Mouse (Mus musculus): Measurements from ENCODE around the gene Arg1. TPM values are rescaled to one million over a fixed set of nuclear protein-coding genes. Genes with fewer than 3 reads are reported as not detected.
A peak's percentile ranks its signal among the peaks of the same experiment; 100 is the strongest.

Arg1 gene
- polyA plus RNA-seq, 1 experiment from 2014 or later: 1.6 TPM

DNA sequence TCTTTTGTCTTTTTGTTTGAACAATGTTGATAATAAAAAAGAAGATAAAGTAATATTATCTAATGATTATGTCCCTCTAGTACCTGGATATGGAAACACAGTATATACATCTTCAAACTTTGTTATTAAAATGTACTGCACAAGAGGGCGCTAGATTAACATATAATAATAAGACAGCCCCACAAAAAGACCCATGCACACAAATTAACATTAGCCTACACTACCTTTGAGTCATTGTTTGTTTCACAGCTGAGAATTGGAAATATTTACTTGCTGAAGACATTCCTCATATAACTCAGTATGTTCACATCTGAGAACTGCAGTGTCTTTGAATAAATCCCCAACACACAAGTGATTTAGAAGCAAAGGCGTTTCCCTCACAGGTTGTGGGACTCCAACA is 33.8 kb upstream of the Arg1 start:
- 48% methylated on average over 2 of the region's 2 CpGs for WGBS
- no peaks in the 10 kb centered on the region for H3K27me3 ChIP-seq (ENCODE audit: insufficient read depth, low read length)

DNA sequence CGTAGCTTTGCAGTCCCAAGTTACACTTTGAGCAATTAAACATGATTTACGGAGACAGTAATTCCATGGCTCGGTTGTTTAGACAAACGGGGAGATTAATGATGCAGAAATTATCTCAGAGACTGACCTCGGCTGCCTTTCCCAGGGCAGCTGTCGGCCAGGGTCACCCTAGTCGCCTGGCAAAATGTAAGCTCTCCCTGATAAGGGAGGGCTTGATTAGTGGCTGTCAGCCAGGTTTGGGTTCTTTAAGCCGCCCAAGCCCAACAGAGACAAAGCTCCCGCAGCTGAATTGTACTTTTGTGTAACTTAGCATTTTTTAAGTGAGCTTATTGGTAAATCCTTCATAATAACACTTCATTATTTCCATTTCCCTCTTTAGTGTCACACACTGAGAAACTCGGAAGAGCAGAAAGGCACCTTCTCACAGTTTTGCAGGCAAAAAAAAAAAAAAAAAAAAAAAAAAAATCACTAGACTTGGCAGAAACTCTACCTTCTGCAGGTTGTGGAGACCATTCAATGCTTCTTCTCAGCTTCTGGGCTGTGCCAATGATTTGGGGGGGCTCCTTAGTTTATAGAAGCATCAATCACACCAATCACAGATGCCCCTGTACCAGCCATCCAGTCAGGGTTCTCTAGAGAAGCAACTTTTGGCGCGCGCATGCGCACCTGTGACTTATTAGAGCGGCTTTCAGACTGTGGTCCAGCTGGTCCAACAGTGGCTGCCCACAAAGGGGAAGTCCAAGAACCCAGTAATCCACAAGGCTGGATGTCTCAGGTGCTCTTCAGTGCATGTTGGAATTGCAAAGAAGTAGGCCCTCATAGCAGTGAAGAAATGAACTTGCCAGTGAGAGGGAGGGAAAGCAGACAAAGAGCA is 32.0 kb upstream of the Arg1 start:
- no peak overlapping the region for H3K9ac ChIP-seq (ENCODE audit: low read depth, low read length)
- no peak overlapping the region for H3K4me3 ChIP-seq (replicated peaks; ENCODE audit: low read depth, low read length)
- TF ChIP-seq CTCF (IDR thresholded peaks at IDR 0.05; ENCODE audit: low read depth): no peak
- H3K4me1 ChIP-seq (replicated peaks; ENCODE audit: insufficient read depth, low read length): no peaks in the 10 kb centered on the region; the same call in 1 of the 2 replicates
- H3K27ac ChIP-seq: no peak overlapping the region
- peak overlapping the region; percentile 35 for H3K4me2 ChIP-seq (ENCODE audit: low read length)
- ATAC-seq (replicated peaks; ENCODE audit: low FRiP score, low read depth) (peak; percentile 73), DNase-seq (ENCODE audit: low spot score) (peak; percentile 83)
- WGBS: 31% methylated on average over 15 of the region's 15 CpGs
- no peaks in the 10 kb centered on the region for H3K9me3 ChIP-seq (replicated peaks; ENCODE audit: low read length)
- H3K27me3 ChIP-seq (ENCODE audit: insufficient read depth, low read length): no peaks in the 10 kb centered on the region
- no peaks in the 10 kb centered on the region for H3K36me3 ChIP-seq (ENCODE audit: insufficient read depth, low read length)

More for the DNA sequence above, 33.8 kb upstream of the Arg1 start:
- H3K4me2 ChIP-seq (ENCODE audit: low read length): no peak overlapping the region
- ATAC-seq (replicated peaks; ENCODE audit: low FRiP score, low read depth) (no peak), DNase-seq (ENCODE audit: low spot score) (peak; percentile 78)
- H3K4me1 ChIP-seq (replicated peaks; ENCODE audit: insufficient read depth, low read length): no peaks in the 10 kb centered on the region; the same call in 1 of the 2 replicates
- H3K9me3 ChIP-seq (replicated peaks; ENCODE audit: low read length): no peaks in the 10 kb centered on the region
- no peak overlapping the region for H3K9ac ChIP-seq (ENCODE audit: low read depth, low read length)
- H3K36me3 ChIP-seq (ENCODE audit: insufficient read depth, low read length): no peaks in the 10 kb centered on the region
- peak; percentile 68 for TF ChIP-seq CTCF (IDR thresholded peaks at IDR 0.05; ENCODE audit: low read depth)
- no peak overlapping the region for H3K27ac ChIP-seq
- no peak overlapping the region for H3K4me3 ChIP-seq (replicated peaks; ENCODE audit: low read depth, low read length)

DNA sequence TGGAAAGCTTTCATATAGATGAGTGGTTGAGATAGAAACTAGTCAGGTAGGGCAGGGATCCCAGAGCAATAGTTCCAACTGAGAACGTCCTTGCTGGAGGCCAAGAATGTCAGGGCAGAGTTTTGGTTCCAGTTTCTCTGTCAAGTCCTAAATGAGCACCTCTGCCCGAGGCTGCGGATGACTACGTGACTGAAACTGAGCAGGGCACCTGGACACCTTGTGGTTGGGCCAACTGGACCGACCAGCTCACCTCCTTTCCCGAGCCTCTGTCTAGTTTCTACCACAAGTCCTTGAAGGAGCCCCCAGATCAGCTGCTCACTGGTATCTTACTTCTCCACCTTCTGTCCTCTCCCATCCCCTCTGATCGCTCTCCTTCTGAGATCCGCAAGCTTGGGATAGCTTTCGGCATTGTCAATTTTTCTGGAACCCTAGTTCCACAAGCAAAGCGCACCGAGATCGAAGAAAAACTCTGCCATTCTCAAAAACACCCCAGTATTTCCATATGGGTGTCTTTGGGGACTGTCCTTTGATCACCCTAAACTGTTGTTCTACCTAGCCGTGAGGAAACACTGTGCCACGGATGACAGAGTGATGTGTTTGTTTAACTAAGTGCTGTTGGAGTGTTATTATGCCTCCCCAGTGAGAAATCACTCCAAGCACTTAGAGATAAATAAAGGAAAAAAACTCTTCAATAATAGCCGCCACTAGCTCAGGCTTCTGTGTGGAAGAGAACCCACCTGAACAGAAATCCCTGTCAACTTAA is 31.2 kb upstream of the Arg1 start:
- 21% methylated on average over 15 of the region's 15 CpGs for WGBS
- peak; percentile 33 for ATAC-seq (replicated peaks; ENCODE audit: low FRiP score, low read depth)

DNA sequence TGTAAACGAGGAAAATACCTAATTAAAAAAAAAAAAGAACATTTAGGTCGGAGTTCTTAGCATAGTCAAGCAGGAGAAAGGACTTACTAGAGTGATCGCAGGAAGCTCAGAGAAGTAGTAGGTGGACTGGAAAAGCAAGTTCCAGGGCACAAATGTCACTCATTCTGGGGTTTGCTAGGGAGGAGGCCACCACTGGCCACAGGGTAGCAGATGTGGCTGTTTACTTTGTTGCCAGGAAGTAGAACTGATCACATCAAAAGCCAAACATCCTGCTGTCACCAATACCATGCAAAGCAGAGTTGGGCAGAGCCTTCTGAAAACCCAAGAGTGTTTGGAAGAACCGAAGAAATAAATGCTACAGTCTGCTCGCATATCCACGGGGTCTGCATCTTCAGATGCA is 26.6 kb upstream of the Arg1 start:
- Histone ChIP-seq H3K4me3 (replicated peaks; ENCODE audit: low read depth, low read length) (no peak overlapping the region), H3K9me3 (replicated peaks; ENCODE audit: low read length) (no peaks in the 10 kb centered on the region), H3K27ac (no peak overlapping the region), H3K27me3 (ENCODE audit: insufficient read depth, low read length) (no peaks in the 10 kb centered on the region), H3K9ac (ENCODE audit: low read depth, low read length) (no peak overlapping the region), H3K36me3 (ENCODE audit: insufficient read depth, low read length) (no peaks in the 10 kb centered on the region), H3K4me2 (ENCODE audit: low read length) (no peak overlapping the region), H3K4me1 (replicated peaks; ENCODE audit: insufficient read depth, low read length) (no peaks in the 10 kb centered on the region)
- no peak for ATAC-seq (replicated peaks; ENCODE audit: low FRiP score, low read depth)
- WGBS: 79% methylated on average over 6 of the region's 6 CpGs
- no peak for DNase-seq (ENCODE audit: low spot score)
- TF ChIP-seq CTCF (IDR thresholded peaks at IDR 0.05; ENCODE audit: low read depth): no peak

More for the DNA sequence above, 31.2 kb upstream of the Arg1 start:
- no peaks in the 10 kb centered on the region for H3K36me3 ChIP-seq (ENCODE audit: insufficient read depth, low read length)
- H3K27ac ChIP-seq: no peak overlapping the region
- H3K27me3 ChIP-seq (ENCODE audit: insufficient read depth, low read length): no peaks in the 10 kb centered on the region
- no peak overlapping the region for H3K4me3 ChIP-seq (replicated peaks; ENCODE audit: low read depth, low read length)
- no peaks in the 10 kb centered on the region; the same call in 1 of the 2 replicates for H3K4me1 ChIP-seq (replicated peaks; ENCODE audit: insufficient read depth, low read length)
- H3K9me3 ChIP-seq (replicated peaks; ENCODE audit: low read length): no peaks in the 10 kb centered on the region
- no peak overlapping the region for H3K9ac ChIP-seq (ENCODE audit: low read depth, low read length)
- no peak for DNase-seq (ENCODE audit: low spot score)
- H3K4me2 ChIP-seq (ENCODE audit: low read length): peak overlapping the region; percentile 35
- no peak for TF ChIP-seq CTCF (IDR thresholded peaks at IDR 0.05; ENCODE audit: low read depth)

DNA sequence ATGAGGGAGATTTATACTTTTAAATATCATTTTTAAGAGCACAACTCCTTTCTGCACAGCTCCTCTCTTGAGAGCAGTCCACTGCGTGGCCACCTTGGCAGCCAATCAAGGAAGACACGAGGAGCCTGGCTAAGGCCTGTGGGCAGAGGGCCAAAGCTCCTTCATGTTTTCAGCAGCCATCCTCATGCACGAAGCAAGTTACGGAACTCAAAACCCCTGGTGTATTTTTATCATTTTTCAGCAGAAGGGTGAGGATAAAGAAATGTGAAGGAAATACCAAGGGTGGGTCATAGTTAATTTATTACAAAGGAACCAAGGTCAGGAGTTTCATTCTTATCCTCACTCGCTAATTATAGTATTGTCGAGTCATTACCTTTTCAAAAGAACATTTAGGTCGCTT is 25.3 kb upstream of the Arg1 start:
- Histone ChIP-seq H3K9ac (ENCODE audit: low read depth, low read length) (no peak overlapping the region), H3K36me3 (ENCODE audit: insufficient read depth, low read length) (no peaks in the 10 kb centered on the region), H3K9me3 (replicated peaks; ENCODE audit: low read length) (no peaks in the 10 kb centered on the region), H3K4me2 (ENCODE audit: low read length) (no peak overlapping the region), H3K27ac (no peak overlapping the region), H3K4me3 (replicated peaks; ENCODE audit: low read depth, low read length) (no peak overlapping the region), H3K27me3 (ENCODE audit: insufficient read depth, low read length) (no peaks in the 10 kb centered on the region), H3K4me1 (replicated peaks; ENCODE audit: insufficient read depth, low read length) (no peaks in the 10 kb centered on the region)
- TF ChIP-seq CTCF (IDR thresholded peaks at IDR 0.05; ENCODE audit: low read depth): no peak
- 60% methylated on average over 7 of the region's 7 CpGs for WGBS
- ATAC-seq (replicated peaks; ENCODE audit: low FRiP score, low read depth) (no peak), DNase-seq (ENCODE audit: low spot score) (no peak)

DNA sequence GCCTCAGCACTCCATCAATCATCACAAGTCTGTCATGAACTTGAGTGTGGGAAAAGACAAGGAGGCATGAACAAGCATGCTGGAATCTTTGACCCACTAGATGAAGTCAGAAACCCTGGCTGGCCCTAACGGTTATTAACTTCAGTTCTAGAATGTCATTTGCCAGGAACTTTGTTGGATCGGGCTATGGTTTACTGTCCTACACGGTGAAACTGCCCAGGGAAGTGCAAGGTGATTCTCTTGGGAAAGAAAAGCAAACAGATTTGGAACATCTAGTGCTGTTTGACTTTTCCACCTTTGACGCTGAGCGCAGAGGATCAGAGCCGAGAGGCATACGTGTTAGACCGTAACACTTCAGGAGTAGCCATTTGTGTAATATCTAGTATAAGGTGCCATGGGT is 24.3 kb upstream of the Arg1 start:
- H3K36me3 ChIP-seq (ENCODE audit: insufficient read depth, low read length): no peaks in the 10 kb centered on the region
- ATAC-seq (replicated peaks; ENCODE audit: low FRiP score, low read depth): no peak
- H3K4me3 ChIP-seq (replicated peaks; ENCODE audit: low read depth, low read length): no peak overlapping the region
- DNase-seq (ENCODE audit: low spot score): no peak
- no peak overlapping the region for H3K4me2 ChIP-seq (ENCODE audit: low read length)
- WGBS: 71% methylated on average over 8 of the region's 8 CpGs
- no peak overlapping the region for H3K27ac ChIP-seq
- no peak overlapping the region for H3K9ac ChIP-seq (ENCODE audit: low read depth, low read length)
- no peak for TF ChIP-seq CTCF (IDR thresholded peaks at IDR 0.05; ENCODE audit: low read depth)
- H3K27me3 ChIP-seq (ENCODE audit: insufficient read depth, low read length): no peaks in the 10 kb centered on the region
- H3K4me1 ChIP-seq (replicated peaks; ENCODE audit: insufficient read depth, low read length): no peaks in the 10 kb centered on the region
- H3K9me3 ChIP-seq (replicated peaks; ENCODE audit: low read length): no peaks in the 10 kb centered on the region
